Mouse (Mus musculus): ENCODE measurements around the gene Clcn2. TPM values are rescaled to one million over a fixed set of nuclear protein-coding genes. Genes with fewer than 3 reads are reported as not detected.

The Clcn2 gene
- total RNA-seq (2021), result 10 to 100 TPM; 50.9 to 51.1 TPM

- DNase-seq (ENCODE audit: extremely low spot score in 1 of 2, low spot score in 2 of 2), result peak; percentile 96 to 98
- intact Hi-C loops (cut with DNase I), result no loop called here
Observed at GRCm38 (mm10) chr16:20717181-20717977, at the start of gene Clcn2, which contains the start of gene Polr2h. Clcn2 (minus strand) TSS chr16:20717746. Polr2h (plus strand) TSS chr16:20717665.

GRCm38 (mm10) chr16:20765244-20765643 lies 47.7 kb upstream of the Clcn2 start:
- peak in 1 of 2 experiments; percentile 37 for DNase-seq (ENCODE audit: extremely low spot score in 1 of 2, low spot score in 2 of 2)
- intact Hi-C loops (cut with DNase I), result no loop called here

GRCm38 (mm10) chr16:20761681-20762080 lies 44.1 kb upstream of the Clcn2 start:
- DNase-seq (ENCODE audit: extremely low spot score in 1 of 2, low spot score in 2 of 2), result peak in 1 of 2 experiments; percentile 51

GRCm38 (mm10) chr16:20757385-20757784 lies 39.8 kb upstream of the Clcn2 start:
- no peak for DNase-seq (ENCODE audit: extremely low spot score in 1 of 2, low spot score in 2 of 2)
- intact Hi-C loops (cut with DNase I), result no loop called here

More at GRCm38 (mm10) chr16:20761681-20762080, 44.1 kb upstream of the Clcn2 start:
- intact Hi-C loops (cut with DNase I), result loop anchor here (1.0 kb wide), 1 partner anchor 37 kb away; no protein-coding TSS in a partner anchor

GRCm38 (mm10) chr16:20756052-20756451 lies 38.5 kb upstream of the Clcn2 start:
- DNase-seq (ENCODE audit: extremely low spot score in 1 of 2, low spot score in 2 of 2), result no peak
- intact Hi-C loops (cut with DNase I), result no loop called here

GRCm38 (mm10) chr16:20750518-20750917 lies 33.0 kb upstream of the Clcn2 start:
- intact Hi-C loops (cut with DNase I), result no loop called here
- no peak for DNase-seq (ENCODE audit: extremely low spot score in 1 of 2, low spot score in 2 of 2)

GRCm38 (mm10) chr16:20746641-20747040 lies 29.1 kb upstream of the Clcn2 start:
- peak; percentile 54 to 82 for DNase-seq (ENCODE audit: extremely low spot score in 1 of 2, low spot score in 2 of 2)
- intact Hi-C loops (cut with DNase I), result no loop called here

DNA sequence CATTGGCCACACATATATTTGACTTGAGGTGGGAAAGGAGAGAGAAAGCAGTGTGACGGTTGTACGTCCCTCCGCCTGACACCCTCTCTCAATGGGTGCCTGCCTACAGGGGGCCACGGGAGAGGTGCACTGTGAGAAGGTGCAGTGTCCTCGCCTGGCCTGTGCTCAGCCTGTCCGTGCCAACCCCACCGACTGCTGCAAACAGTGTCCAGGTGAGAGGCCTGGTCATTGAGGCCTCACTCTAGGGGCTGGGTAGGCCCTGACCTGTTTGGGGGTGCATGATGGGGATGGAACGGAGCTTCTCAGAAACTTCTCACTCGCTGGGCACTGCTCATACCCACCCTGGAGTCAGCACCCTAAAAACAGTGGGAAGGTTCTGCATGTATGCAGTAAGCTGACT lies 22.3 kb upstream of the Clcn2 start:
- intact Hi-C loops (cut with DNase I), result no loop called here
- DNase-seq (ENCODE audit: extremely low spot score in 1 of 2, low spot score in 2 of 2), result no peak

DNA sequence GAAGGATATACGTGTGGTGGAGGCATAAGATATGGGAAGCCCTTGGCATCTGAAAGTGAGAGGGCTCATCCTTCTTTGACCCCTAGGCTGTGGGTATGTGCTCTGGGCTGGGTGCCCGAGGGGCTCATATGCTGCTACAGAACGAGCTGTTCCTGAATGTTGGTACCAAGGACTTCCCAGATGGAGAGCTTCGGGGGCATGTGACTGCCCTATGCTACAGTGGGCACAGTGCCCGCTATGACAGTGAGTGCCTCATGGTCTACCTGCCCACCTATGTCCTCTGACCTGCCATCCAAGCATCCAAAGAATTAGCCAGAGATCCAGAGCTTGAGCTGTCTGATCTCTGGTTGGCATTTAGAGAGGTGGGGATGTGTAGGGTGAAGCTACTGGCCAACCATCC lies 19.3 kb upstream of the Clcn2 start:
- intact Hi-C loops (cut with DNase I), result no loop called here
- no peak for DNase-seq (ENCODE audit: extremely low spot score in 1 of 2, low spot score in 2 of 2)

DNA sequence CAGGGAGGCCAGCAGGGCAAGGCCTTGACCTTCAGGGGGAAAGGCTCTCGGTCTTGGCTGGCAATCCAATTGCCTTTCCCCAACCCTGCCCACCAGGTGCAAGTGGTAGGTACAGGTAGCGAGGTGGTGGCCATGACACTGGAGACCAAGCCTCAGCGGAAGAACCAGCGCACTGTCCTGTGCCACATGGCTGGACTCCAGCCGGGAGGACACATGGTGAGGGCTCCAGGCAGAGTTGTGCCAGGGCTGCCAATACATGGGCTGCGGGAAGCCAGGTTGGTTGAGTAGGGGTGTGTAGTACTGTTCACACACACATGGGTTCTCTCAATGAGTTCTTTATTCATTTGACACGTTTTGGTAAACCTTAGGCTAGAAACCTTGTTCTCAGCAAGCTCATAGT lies 18.6 kb upstream of the Clcn2 start:
- DNase-seq (ENCODE audit: extremely low spot score in 1 of 2, low spot score in 2 of 2), result peak in 1 of 2 experiments; percentile 23

DNA sequence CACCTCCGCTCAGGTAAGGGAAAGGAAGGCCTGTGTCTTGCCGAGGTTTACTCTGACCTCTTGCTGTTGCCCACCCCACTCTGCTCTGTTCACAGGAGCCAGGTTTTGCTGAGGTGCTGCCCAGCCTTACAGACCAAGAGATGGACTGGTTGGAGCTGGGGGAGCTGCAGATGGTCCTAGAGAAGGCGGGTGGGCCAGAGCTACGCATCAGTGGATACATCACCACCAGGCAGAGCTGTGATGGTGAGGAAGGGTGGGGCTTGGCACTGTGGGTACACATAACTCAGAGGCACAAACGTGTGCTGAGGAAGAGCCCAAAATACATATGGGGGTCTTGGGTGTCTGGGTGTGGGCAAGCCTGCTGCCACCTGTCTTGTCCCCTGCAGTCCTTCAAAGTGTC lies 18.1 kb upstream of the Clcn2 start:
- DNase-seq (ENCODE audit: extremely low spot score in 1 of 2, low spot score in 2 of 2), result no peak
- intact Hi-C loops (cut with DNase I), result no loop called here

More for the DNA sequence above, 18.6 kb upstream of the Clcn2 start:
- intact Hi-C loops (cut with DNase I), result no loop called here

DNA sequence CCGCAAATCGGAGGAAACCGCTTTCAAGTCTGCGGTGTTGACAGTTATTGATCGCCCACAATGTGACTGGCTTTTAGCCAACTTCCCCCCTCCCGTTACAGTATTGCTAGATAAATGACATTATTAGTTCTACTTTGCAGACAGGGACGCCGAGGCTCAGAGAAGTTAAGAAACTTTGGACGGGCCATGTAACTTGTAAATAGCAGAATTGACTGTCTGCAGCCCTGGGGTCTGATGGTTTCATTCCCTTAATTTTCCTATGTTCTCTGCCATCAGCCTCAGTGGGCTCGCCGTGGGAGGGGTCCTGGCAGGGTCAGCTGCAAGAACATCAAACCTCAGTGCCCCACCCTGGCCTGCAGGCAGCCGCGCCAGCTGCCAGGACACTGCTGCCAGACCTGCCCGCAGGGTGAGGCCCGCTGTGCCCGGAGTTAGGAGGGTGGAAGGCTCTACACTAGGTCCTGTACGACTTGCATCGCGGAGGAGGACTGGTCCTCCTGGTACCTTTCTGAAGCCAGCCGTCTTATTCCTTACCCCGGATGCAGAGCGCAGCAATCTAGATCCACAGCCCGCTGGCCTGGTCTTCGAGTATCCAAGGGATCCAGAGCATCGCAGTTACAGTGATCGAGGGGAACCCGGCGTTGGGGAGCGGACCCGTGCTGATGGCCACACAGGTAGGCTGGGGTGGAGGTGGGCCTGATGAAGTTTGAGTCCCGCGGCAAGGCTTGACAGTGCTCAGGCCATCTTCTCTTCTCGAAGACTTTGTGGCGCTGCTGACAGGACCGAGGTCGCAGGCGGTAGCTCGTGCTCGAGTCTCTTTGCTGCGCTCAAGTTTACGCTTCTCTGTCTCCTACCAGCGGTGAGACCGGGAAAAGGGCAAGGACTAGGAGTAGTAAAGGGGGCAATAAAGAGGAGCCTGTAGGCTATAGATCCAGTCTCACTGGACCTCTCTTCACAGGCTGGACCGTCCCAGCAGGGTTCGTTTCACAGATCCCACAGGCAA lies 16.5 kb upstream of the Clcn2 start, which contains the start of gene Thpo:
Thpo (minus strand) TSS at position 781 of the 1,000 bp plus-strand sequence.
- peak in 1 of 2 experiments; percentile 40 for DNase-seq (ENCODE audit: extremely low spot score in 1 of 2, low spot score in 2 of 2)
- intact Hi-C loops (cut with DNase I), result no loop called here

DNA sequence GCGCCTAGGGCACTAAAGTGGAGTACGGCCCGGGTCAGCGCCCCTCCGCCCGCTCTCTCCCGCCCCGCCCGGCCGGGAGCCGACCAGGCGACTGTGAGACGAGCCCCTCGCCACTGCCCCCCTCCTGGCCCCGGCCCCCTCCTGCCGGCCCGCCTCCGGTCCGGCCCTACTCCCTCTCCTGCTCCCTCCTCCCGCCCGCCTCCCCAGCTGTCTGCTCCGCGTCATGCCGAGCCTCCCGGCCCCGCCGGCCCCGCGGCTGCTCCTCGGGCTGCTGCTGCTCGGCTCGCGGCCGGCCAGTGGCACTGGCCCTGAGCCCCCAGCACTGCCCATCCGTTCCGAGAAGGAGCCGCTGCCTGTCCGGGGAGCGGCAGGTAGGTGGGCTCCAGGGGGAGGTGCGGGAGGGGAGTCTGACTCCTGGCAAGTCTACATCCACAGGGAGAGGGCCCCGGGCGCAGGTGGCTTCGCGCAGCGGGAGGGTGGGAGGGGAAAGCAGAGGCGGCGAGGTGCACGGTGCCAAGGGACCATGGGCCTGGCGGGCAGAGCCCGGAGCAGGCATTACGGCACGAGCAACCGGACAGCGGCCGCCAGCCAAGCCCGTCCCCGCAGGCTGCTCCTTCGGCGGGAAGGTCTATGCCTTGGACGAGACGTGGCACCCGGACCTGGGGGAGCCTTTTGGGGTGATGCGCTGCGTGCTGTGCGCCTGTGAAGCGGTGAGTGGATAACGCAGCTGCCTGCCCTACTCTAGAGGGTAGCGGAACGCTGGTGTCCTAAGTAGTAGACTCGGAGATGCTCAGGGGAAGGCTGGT lies 15.6 kb upstream of the Clcn2 start, which contains the start of gene Chrd:
Chrd (plus strand) TSS at position 203 of the 806 bp plus-strand sequence.
- peak in 1 of 2 experiments; percentile 86 for DNase-seq (ENCODE audit: extremely low spot score in 1 of 2, low spot score in 2 of 2)
- intact Hi-C loops (cut with DNase I), result no loop called here

DNA sequence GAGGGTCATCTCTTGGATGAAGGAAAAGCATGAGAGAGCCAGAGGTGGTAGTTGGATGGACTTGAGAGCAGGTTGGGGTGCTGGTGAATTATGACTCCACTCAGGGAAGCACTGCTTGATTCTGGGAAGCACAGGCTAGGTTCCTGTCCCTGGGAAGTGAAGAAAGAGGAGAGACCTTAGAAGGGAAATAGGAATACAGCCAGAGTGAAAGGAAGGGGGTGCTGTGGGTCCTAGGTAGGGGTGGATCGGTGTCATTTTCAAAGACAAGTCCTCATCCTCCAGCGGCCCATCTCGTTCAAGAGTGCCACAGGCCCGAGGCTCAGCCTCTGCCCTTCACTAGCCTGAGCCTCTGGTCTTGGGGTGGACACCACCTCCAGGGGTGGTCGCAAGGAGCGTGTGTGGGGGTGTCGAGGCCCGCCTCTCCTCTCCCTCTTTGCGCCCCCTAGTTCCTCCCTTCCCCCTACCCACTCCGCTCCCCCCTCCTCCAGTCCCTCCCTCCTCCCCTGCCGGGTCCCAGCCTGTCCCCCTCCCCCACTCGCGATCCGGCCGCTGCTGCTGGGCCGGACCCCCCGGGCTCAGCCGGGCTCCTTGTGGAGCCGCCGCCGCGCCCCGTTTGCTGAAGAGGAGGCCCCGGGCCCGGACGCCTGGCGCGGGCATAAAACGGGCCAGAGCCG lies 14.8 kb upstream of the Clcn2 start:
- DNase-seq (ENCODE audit: extremely low spot score in 1 of 2, low spot score in 2 of 2), result peak in 1 of 2 experiments; percentile 72
- intact Hi-C loops (cut with DNase I), result no loop called here

DNA sequence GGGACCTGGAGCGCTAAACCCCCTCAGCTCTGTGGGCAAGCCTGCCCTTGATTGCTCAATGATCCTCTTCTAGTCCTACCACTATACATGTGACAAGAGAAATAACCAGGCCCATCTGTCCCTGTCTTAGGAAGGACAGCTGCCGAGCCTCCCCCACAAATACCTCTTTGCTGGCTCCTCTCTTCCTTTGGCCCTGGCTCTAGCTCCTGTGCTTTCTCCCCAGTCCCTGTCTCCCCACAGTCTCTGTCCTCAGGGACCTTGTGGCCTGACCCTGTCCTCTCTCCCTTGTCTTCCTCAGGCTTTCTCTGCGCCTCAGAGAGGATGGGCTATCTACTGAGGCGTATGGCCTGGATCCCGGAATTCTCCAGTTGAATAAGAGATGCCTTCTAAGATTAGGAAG lies 14.1 kb upstream of the Clcn2 start:
- intact Hi-C loops (cut with DNase I), result no loop called here
- DNase-seq (ENCODE audit: extremely low spot score in 1 of 2, low spot score in 2 of 2), result no peak

- peak in 1 of 2 experiments; percentile 24 for DNase-seq (ENCODE audit: extremely low spot score in 1 of 2, low spot score in 2 of 2)
- intact Hi-C loops (cut with DNase I), result no loop called here
Observed at GRCm38 (mm10) chr16:20730293-20730711, 12.8 kb upstream of the Clcn2 start.

GRCm38 (mm10) chr16:20726384-20726783 lies 8.8 kb upstream of the Clcn2 start:
- intact Hi-C loops (cut with DNase I), result loop anchor here (5.0 kb wide), 1 partner anchor 171 kb away; no protein-coding TSS in a partner anchor
- no peak for DNase-seq (ENCODE audit: extremely low spot score in 1 of 2, low spot score in 2 of 2)

- intact Hi-C loops (cut with DNase I), result loop anchor here (5.0 kb wide), 1 partner anchor 172 kb away; no protein-coding TSS in a partner anchor
- DNase-seq (ENCODE audit: extremely low spot score in 1 of 2, low spot score in 2 of 2), result no peak
Observed at GRCm38 (mm10) chr16:20725750-20726149, 8.2 kb upstream of the Clcn2 start.

Data from left cerebral cortex, postnatal 10 days (tissue).